Mouse (Mus musculus) lung, adult 2 months (tissue): Measurements from ENCODE around the gene Tcl1b2. TPM values are rescaled to one million over a fixed set of nuclear protein-coding genes. Genes with fewer than 3 reads are reported as not detected.

Source experiments
- DNase-seq: peaks from one replicate; pipeline ENCODE4 v3.0.0; 2022
- H3K4me1 ChIP-seq: fragments of 200-500 bp; 2 replicates; pipeline ENCODE4 v1.6.1; 2011; ENCODE audit warnings: low read length; ENCODE audit not compliant: control insufficient read depth, insufficient read depth
- H3K4me3 ChIP-seq: fragments of 200-500 bp; replicated peaks from 2 replicates; pipeline ENCODE3; 2011; ENCODE audit warnings: low read depth, mild to moderate bottlenecking, control low read depth, low read length; ENCODE audit errors: extremely low read depth
- CTCF ChIP-seq: fragments of 200-500 bp; IDR thresholded peaks from 2 replicates; pipeline ENCODE4 v1.5.1; 2011; ENCODE audit warnings: mild to moderate bottlenecking, low read length, control low read depth; ENCODE audit not compliant: insufficient read depth
- POLR2A ChIP-seq: fragments of 200-500 bp; IDR thresholded peaks from 2 replicates; pipeline ENCODE4 v1.6.1; 2011; ENCODE audit warnings: low read depth, mild to moderate bottlenecking, control low read depth, low read length, borderline replicate concordance; ENCODE audit errors: extremely low read depth
- WGBS: fragments of 180-500 bp; shearing (Covaris S2); methylation state at CpG from one replicate; pipeline ENCODE4 v1.1.7; 2018; 5-methylcytosine and 5-hydroxymethylcytosine counted together
- polyA plus RNA-seq: library from polyadenylated mRNA; depleted of rRNA; stranded (reverse); fragments of >200 nt; gene quantifications from 2 replicates; pipeline ENCODE4 v1.2.3, GENCODE M21; 2012; rRNA removed

The Tcl1b2 gene
- polyA plus RNA-seq, result not detected in 2 replicates

GRCm38 (mm10) chr12:105145714-105146113 is at the start of gene Tcl1b2:
Gene Tcl1b2 (plus strand): TSS chr12:105146014.
- 57% methylated on average over 3 of the region's 3 CpGs for WGBS
- TF ChIP-seq POLR2A (no peak), CTCF (no peak)
- H3K4me1 ChIP-seq, result no peaks in the 10 kb centered on the region
- no peak for DNase-seq
- H3K4me3 ChIP-seq, result no peak within 1 kb of the TSS

DNA sequence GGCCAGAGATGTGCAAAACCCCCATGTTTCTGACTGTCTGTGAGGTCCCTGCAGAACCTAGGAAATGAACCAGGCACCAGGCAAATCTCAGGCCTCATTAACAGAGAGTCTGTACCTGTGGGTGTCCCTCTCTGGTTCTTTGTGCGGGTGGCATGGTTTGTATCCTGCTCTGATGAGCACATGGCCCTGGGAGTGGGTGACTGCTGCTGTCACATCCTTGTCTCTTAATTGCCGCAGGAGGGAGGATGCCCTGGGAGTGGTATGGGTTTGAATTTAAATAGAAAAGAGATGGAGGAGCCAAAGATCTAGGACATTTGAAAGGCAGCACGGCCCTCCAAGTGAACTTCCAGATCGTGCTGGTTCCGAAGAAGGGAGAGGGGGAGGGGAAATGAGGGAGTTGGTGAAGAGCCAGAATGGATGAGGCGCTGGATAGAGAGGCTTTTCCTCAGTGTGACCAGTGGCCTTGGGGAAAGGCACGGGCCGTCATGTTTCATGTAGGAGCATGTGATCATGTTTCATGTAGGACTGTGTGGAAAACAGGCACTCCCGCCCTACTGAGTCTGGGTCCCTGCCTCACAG is 46.3 kb upstream of the Tcl1b2 start:
- no peaks in the 10 kb centered on the region for H3K4me1 ChIP-seq
- DNase-seq, result no peak
- H3K4me3 ChIP-seq, result no peak overlapping the region
- WGBS, result 51% methylated on average over 9 of the region's 9 CpGs
- TF ChIP-seq CTCF (no peak), POLR2A (no peak)

GRCm38 (mm10) chr12:105102901-105103300 is 42.9 kb upstream of the Tcl1b2 start:
- 47% methylated on average over 8 of the region's 8 CpGs for WGBS
- DNase-seq, result no peak
- no peaks in the 10 kb centered on the region for H3K4me1 ChIP-seq
- TF ChIP-seq CTCF (no peak), POLR2A (no peak)
- H3K4me3 ChIP-seq, result no peak overlapping the region

- peak; percentile 66 for DNase-seq
- TF ChIP-seq POLR2A (no peak), CTCF (peak; percentile 70)
- no peak overlapping the region for H3K4me3 ChIP-seq
- WGBS, result 5% methylated on average over 4 of the region's 4 CpGs
- no peaks in the 10 kb centered on the region for H3K4me1 ChIP-seq
These were observed 41.8 kb upstream of the Tcl1b2 start for GRCm38 (mm10) chr12:105104036-105104435.

GRCm38 (mm10) chr12:105105326-105105725 is 40.5 kb upstream of the Tcl1b2 start:
- H3K4me1 ChIP-seq, result no peaks in the 10 kb centered on the region
- DNase-seq, result no peak
- TF ChIP-seq CTCF, result no peak
- TF ChIP-seq POLR2A, result no peak
- no peak overlapping the region for H3K4me3 ChIP-seq
- WGBS, result 68% methylated on average over 5 of the region's 5 CpGs

DNA sequence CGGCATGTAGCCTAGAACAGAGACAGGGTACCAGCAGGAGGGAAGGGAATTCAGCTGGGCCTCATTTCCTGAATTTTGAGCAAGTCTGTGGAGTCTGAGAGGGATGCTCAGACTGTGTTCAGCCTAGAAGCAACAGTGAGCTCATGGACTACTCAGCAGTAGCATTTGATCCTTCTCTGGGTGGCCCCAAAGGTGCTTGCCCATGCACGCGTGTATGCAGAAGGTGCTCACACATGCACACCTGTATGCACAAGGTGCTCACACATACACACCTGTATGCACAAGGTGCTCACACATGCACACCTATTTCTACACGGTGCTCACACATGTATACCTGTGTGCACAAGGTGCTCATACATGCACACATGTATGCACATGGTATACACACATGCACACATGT is 37.0 kb upstream of the Tcl1b2 start:
- no peak for DNase-seq
- WGBS, result 91% methylated on average over 4 of the region's 4 CpGs

GRCm38 (mm10) chr12:105109406-105109805 is 36.4 kb upstream of the Tcl1b2 start:
- DNase-seq, result no peak
- no peak for TF ChIP-seq POLR2A
- no peak for TF ChIP-seq CTCF

More for the DNA sequence above, 37.0 kb upstream of the Tcl1b2 start:
- Histone ChIP-seq H3K4me3 (no peak overlapping the region), H3K4me1 (no peaks in the 10 kb centered on the region)
- TF ChIP-seq POLR2A, result no peak
- no peak for TF ChIP-seq CTCF

DNA sequence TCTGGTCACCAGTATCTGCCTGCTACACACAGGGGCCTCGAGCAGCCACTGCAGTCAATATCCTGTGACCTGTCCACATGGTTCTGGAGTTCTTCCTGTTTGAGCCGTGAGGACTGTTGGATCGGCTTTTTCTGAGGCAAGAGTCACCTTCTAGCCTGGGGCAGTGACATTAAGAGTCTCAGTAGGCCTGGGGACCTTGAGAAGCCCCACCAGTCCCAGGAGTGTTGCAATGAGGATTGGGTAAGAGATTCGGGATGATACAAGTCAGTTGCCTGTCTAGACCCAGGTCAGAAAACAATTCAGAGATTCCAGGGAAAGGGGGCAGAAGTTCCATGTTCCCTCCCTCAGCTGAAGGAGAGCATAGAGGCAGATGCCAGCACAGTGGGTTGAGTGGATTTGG is 36.0 kb upstream of the Tcl1b2 start:
- no peak overlapping the region for H3K4me3 ChIP-seq
- TF ChIP-seq POLR2A, result no peak
- TF ChIP-seq CTCF, result no peak
- WGBS, result 41% methylated on average over 4 of the region's 4 CpGs

More at GRCm38 (mm10) chr12:105109406-105109805, 36.4 kb upstream of the Tcl1b2 start:
- Histone ChIP-seq H3K4me1 (no peaks in the 10 kb centered on the region), H3K4me3 (no peak overlapping the region)
- WGBS, result 31% methylated on average over 3 of the region's 3 CpGs

DNA sequence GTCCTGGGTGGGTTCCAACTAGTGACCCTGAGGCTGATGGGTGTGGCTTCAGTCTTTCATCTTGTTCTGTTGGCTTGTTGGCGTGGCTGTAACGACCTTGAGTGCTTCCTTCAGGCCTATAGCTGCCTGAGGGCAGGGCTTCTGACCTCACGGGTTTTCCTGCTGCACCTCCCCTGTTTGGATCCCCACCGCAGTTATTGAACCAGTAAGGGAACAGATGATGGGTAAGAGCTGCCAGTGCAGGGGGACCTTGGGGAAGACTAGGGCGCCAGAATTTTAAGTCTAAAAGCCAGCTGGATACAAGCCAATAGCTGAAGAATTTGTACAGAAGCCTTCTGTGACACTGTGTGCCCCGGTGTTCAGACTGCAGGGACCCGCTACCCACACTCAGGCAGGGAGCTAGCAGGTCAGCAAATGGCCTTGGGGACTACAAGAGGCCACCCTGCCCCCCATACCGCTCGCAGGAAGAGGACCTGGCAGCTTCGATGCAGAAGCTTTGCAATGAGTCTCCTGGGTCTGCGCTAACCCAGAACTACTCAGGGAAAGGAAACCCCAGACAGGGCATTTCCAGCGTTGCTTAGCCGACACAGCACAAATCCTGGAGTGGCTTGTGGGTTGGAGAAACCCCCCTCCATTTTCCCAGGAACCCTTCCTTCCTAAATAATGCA is 33.4 kb upstream of the Tcl1b2 start:
- H3K4me1 ChIP-seq, result no peaks in the 10 kb centered on the region
- TF ChIP-seq CTCF, result no peak
- TF ChIP-seq POLR2A, result no peak

More for the DNA sequence above, 36.0 kb upstream of the Tcl1b2 start:
- no peaks in the 10 kb centered on the region for H3K4me1 ChIP-seq
- no peak for DNase-seq

GRCm38 (mm10) chr12:105116648-105117047 is 29.2 kb upstream of the Tcl1b2 start:
- DNase-seq, result no peak
- no peak overlapping the region for H3K4me3 ChIP-seq
- no peaks in the 10 kb centered on the region for H3K4me1 ChIP-seq
- TF ChIP-seq CTCF, result no peak
- no peak for TF ChIP-seq POLR2A
- 88% methylated on average over 1 of the region's 1 CpGs for WGBS

More for the DNA sequence above, 33.4 kb upstream of the Tcl1b2 start:
- H3K4me3 ChIP-seq, result no peak overlapping the region
- no peak for DNase-seq
- WGBS, result 28% methylated on average over 13 of the region's 13 CpGs
